In the genomic region with DNA sequence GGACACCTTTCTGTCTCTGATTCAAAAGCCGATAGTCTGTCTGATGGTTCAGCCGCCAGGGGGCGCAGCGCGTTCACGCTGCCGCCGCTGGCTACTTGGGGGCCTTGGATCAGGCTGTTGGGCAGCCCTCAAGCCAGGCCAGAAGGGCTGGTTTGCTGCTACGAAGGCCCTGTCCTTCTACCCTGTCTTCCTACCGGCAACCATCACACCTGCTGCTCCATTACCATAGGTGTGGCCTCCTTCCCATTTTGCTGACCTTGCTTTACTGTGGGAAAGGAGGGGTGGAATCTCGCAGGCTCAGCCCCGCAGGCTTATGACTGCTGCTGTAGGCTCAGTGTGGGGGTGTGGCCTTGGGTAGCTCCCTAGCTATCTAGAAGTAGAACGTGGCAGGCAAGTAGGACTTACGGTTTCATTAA, we compare ENCODE assay signal across 8 mouse cellular contexts. TPM values are rescaled to one million over a fixed set of nuclear protein-coding genes. Genes with fewer than 3 reads are reported as not detected.
A peak's percentile ranks its signal among the peaks of the same experiment; 100 is the strongest.
DNase-seq lines count a peak whose midpoint lies in the region; ATAC-seq and TF ChIP-seq lines count a peak whose summit lies in the region.

No protein-coding gene starts in this region.

- peak; percentile 79 for DNase-seq in 3134 (ENCODE audit: extremely low read depth, insufficient read length, low spot score)
- DNase-seq in T-cell, adult 2 months (ENCODE audit: low spot score): peak; percentile 53
- peak; percentile 87 to 92 for DNase-seq in cerebellum, postnatal 25 days
- peak; percentile 84 for DNase-seq in gastrocnemius, adult 2 months
- peak; percentile 61 for DNase-seq in limb, embryonic 14.5 days (ENCODE audit: low spot score)
- peak; percentile 74 for DNase-seq in midbrain, postnatal 0 days (ENCODE audit: low spot score)

- WGBS in hindbrain, embryonic 16.5 days: 10% methylated on average over 14 of the region's 14 CpGs
- WGBS in limb, embryonic 14.5 days: 12% methylated on average over 14 of the region's 14 CpGs
- WGBS in midbrain, postnatal 0 days: 17% methylated on average over 14 of the region's 14 CpGs
- 8% methylated on average over 14 of the region's 14 CpGs for WGBS in stomach, embryonic 16.5 days

- peaks cover 9% of the 10 kb centered on the region for H3K27me3 ChIP-seq in hindbrain, embryonic 16.5 days (replicated peaks; ENCODE audit: control insufficient read depth, insufficient read depth, low read length)
- peaks cover 22% of the 10 kb centered on the region for H3K27me3 ChIP-seq in limb, embryonic 14.5 days (ENCODE audit: control insufficient read depth, insufficient read depth, low read length)
- peaks cover 13% of the 10 kb centered on the region for H3K27me3 ChIP-seq in midbrain, postnatal 0 days (ENCODE audit: insufficient read depth, low read length)
- peaks cover 17% of the 10 kb centered on the region for H3K27me3 ChIP-seq in stomach, embryonic 16.5 days (ENCODE audit: control insufficient read depth, insufficient read depth, low read length)

- H3K4me2 ChIP-seq in hindbrain, embryonic 16.5 days (ENCODE audit: low read length): peak overlapping the region; percentile 27
- peak overlapping the region; percentile 26; the same call in 1 of the 2 replicates for H3K4me2 ChIP-seq in limb, embryonic 14.5 days (replicated peaks; ENCODE audit: low read depth, low read length, severe bottlenecking)
- H3K4me2 ChIP-seq in midbrain, postnatal 0 days (ENCODE audit: low read depth, low read length, poor library complexity, severe bottlenecking): no peak overlapping the region
- H3K4me2 ChIP-seq in stomach, embryonic 16.5 days (ENCODE audit: low read depth, low read length): 0 out of 2 replicates have a peak overlapping the region, but pooled peaks have one; percentile 22

- H3K9ac ChIP-seq in hindbrain, embryonic 16.5 days (ENCODE audit: low read depth, low read length): 0 out of 2 replicates have a peak overlapping the region, but pooled peaks have one; percentile 14
- 0 out of 2 replicates have a peak overlapping the region, but pooled peaks have one; percentile 12 for H3K9ac ChIP-seq in limb, embryonic 14.5 days (ENCODE audit: low read depth, low read length, severe bottlenecking)
- no peak overlapping the region for H3K9ac ChIP-seq in midbrain, postnatal 0 days (replicated peaks; ENCODE audit: low read length, poor library complexity, severe bottlenecking)
- peak overlapping the region; percentile 22; the same call in 1 of the 2 replicates for H3K9ac ChIP-seq in stomach, embryonic 16.5 days (ENCODE audit: low read length)

- H3K4me1 ChIP-seq in hindbrain, embryonic 16.5 days (ENCODE audit: control insufficient read depth, insufficient read depth, low read depth, low read length): peaks cover 10% of the 10 kb centered on the region
- H3K4me1 ChIP-seq in limb, embryonic 14.5 days (ENCODE audit: control insufficient read depth, insufficient read depth, low read length): peaks cover 18% of the 10 kb centered on the region
- no peaks in the 10 kb centered on the region; the same call in 1 of the 2 replicates for H3K4me1 ChIP-seq in midbrain, postnatal 0 days (ENCODE audit: insufficient read depth, low read length)
- H3K4me1 ChIP-seq in stomach, embryonic 16.5 days (ENCODE audit: control insufficient read depth, insufficient read depth, low read length): peaks cover 14% of the 10 kb centered on the region; the same call in 1 of the 2 replicates

- intact Hi-C loops in gastrocnemius, adult 2 months (cut with DNase I): loop anchor here (2.0 to 5.0 kb wide), 3 partner anchors 33 to 111 kb away; no protein-coding TSS in a partner anchor

- no peaks in the 10 kb centered on the region for H3K9me3 ChIP-seq in hindbrain, embryonic 16.5 days (ENCODE audit: control insufficient read depth, low read length)
- H3K9me3 ChIP-seq in limb, embryonic 14.5 days (ENCODE audit: control insufficient read depth, low read length): no peaks in the 10 kb centered on the region
- no peaks in the 10 kb centered on the region for H3K9me3 ChIP-seq in midbrain, postnatal 0 days (ENCODE audit: low read length)
- H3K9me3 ChIP-seq in stomach, embryonic 16.5 days (replicated peaks; ENCODE audit: control insufficient read depth, low read length): no peaks in the 10 kb centered on the region

- H3K4me3 ChIP-seq in gastrocnemius, adult 2 months: peak overlapping the region; percentile 37; the same call in 1 of the 2 replicates
- no peak overlapping the region for H3K4me3 ChIP-seq in hindbrain, embryonic 16.5 days (ENCODE audit: low read length)
- H3K4me3 ChIP-seq in limb, embryonic 14.5 days (replicated peaks; ENCODE audit: low read length): no peak overlapping the region
- no peak overlapping the region for H3K4me3 ChIP-seq in midbrain, postnatal 0 days (ENCODE audit: low read depth, low read length)
- H3K4me3 ChIP-seq in stomach, embryonic 16.5 days (replicated peaks; ENCODE audit: low read length): no peak overlapping the region

- no peak for TF ChIP-seq POLR2A in limb, embryonic 14.5 days (IDR thresholded peaks at IDR 0.05; ENCODE audit: borderline replicate concordance, extremely low read depth, insufficient read depth, insufficient read length)

- TF ChIP-seq CTCF in gastrocnemius, adult 2 months (IDR thresholded peaks at IDR 0.05): peak; percentile 95
- TF ChIP-seq CTCF in midbrain, postnatal 0 days (IDR thresholded peaks at IDR 0.05): peak; percentile 78

- ATAC-seq in hindbrain, embryonic 16.5 days: no peak
- no peak for ATAC-seq in limb, embryonic 14.5 days (ENCODE audit: low FRiP score, low read depth)
- ATAC-seq in midbrain, postnatal 0 days (ENCODE audit: low FRiP score): no peak
- peak; percentile 44; the same call in 1 of the 2 replicates for ATAC-seq in stomach, embryonic 16.5 days (ENCODE audit: insufficient read depth, low FRiP score)

- H3K36me3 ChIP-seq in hindbrain, embryonic 16.5 days (ENCODE audit: control insufficient read depth, insufficient read depth, low read length): no peaks in the 10 kb centered on the region
- H3K36me3 ChIP-seq in limb, embryonic 14.5 days (ENCODE audit: control insufficient read depth, insufficient read depth, low read length): peaks cover 14% of the 10 kb centered on the region; the same call in 1 of the 2 replicates
- H3K36me3 ChIP-seq in midbrain, postnatal 0 days (ENCODE audit: insufficient read depth, low read length): 0 out of 2 replicates have a peak, but pooled peaks cover 6% of the 10 kb centered on the region
- no peaks in the 10 kb centered on the region; the same call in 1 of the 2 replicates for H3K36me3 ChIP-seq in stomach, embryonic 16.5 days (ENCODE audit: control insufficient read depth, insufficient read depth, low read length)

- H3K27ac ChIP-seq in gastrocnemius, adult 2 months: peak overlapping the region; percentile 12; the same call in 1 of the 2 replicates
- H3K27ac ChIP-seq in hindbrain, embryonic 16.5 days (ENCODE audit: low read depth, low read length): no peak overlapping the region
- no peak overlapping the region for H3K27ac ChIP-seq in limb, embryonic 14.5 days (replicated peaks; ENCODE audit: low read depth, low read length)
- H3K27ac ChIP-seq in midbrain, postnatal 0 days (ENCODE audit: low read depth, low read length): no peak overlapping the region
- no peak overlapping the region; the same call in 1 of the 2 replicates for H3K27ac ChIP-seq in stomach, embryonic 16.5 days (ENCODE audit: low read length)

RNA-seq across cellular contexts. Expression of a gene that starts 3.8 kb away (rescaled TPM):
- total RNA-seq in gastrocnemius, adult 2 months (2021): not detected
- polyA plus RNA-seq in hindbrain, embryonic 16.5 days (2015; fragmentation: Nextera tagmentation; extraction: Ambion mirVana): 0.14 TPM in 1 of 2 replicates, not detected in the other
- polyA plus RNA-seq in limb, embryonic 14.5 days (2012; rRNA removed): 0.39 and 0.49 TPM in 2 replicates
- polyA plus RNA-seq in limb, embryonic 14.5 days (2014; fragmentation: Nextera tagmentation; extraction: Ambion mirVana): not detected in 2 replicates
- 3.3 and 3.9 TPM in 2 replicates for total RNA-seq in midbrain, postnatal 0 days (2014; rRNA removed)
- 0.25 and 0.32 TPM in 2 replicates for polyA plus RNA-seq in midbrain, postnatal 0 days (2015; fragmentation: Nextera tagmentation; extraction: Ambion mirVana)
- polyA plus RNA-seq in stomach, embryonic 16.5 days (2015; fragmentation: Nextera tagmentation; extraction: Ambion mirVana): 0.26 and 0.43 TPM in 2 replicates

RNA-seq across cellular contexts. Expression of a gene that starts 9.7 kb away (rescaled TPM):
- total RNA-seq in gastrocnemius, adult 2 months (2021): 10 to 100 TPM; 71.8 to 76.8 TPM
- 200 and 206 TPM in 2 replicates for polyA plus RNA-seq in hindbrain, embryonic 16.5 days (2015; fragmentation: Nextera tagmentation; extraction: Ambion mirVana)
- polyA plus RNA-seq in limb, embryonic 14.5 days (2012; rRNA removed): 390 and 433 TPM in 2 replicates
- 250 and 278 TPM in 2 replicates for polyA plus RNA-seq in limb, embryonic 14.5 days (2014; fragmentation: Nextera tagmentation; extraction: Ambion mirVana)
- total RNA-seq in midbrain, postnatal 0 days (2014; rRNA removed): 132 and 136 TPM in 2 replicates
- 135 and 144 TPM in 2 replicates for polyA plus RNA-seq in midbrain, postnatal 0 days (2015; fragmentation: Nextera tagmentation; extraction: Ambion mirVana)
- polyA plus RNA-seq in stomach, embryonic 16.5 days (2015; fragmentation: Nextera tagmentation; extraction: Ambion mirVana): 479 and 551 TPM in 2 replicates

RNA-seq across cellular contexts. Expression of a gene that starts 24.8 kb away (rescaled TPM):
- total RNA-seq in gastrocnemius, adult 2 months (2021): 1 to 10 TPM; 4.5 to 5.1 TPM
- polyA plus RNA-seq in hindbrain, embryonic 16.5 days (2015; fragmentation: Nextera tagmentation; extraction: Ambion mirVana): 50.0 and 54.0 TPM in 2 replicates
- 58.3 and 72.3 TPM in 2 replicates for polyA plus RNA-seq in limb, embryonic 14.5 days (2012; rRNA removed)
- 44.4 and 54.3 TPM in 2 replicates for polyA plus RNA-seq in limb, embryonic 14.5 days (2014; fragmentation: Nextera tagmentation; extraction: Ambion mirVana)
- 53.5 and 57.5 TPM in 2 replicates for total RNA-seq in midbrain, postnatal 0 days (2014; rRNA removed)
- polyA plus RNA-seq in midbrain, postnatal 0 days (2015; fragmentation: Nextera tagmentation; extraction: Ambion mirVana): 44.5 and 45.5 TPM in 2 replicates
- polyA plus RNA-seq in stomach, embryonic 16.5 days (2015; fragmentation: Nextera tagmentation; extraction: Ambion mirVana): 35.7 and 35.8 TPM in 2 replicates

RNA-seq across cellular contexts. Expression of a gene that starts 37.1 kb away (rescaled TPM):
- total RNA-seq in gastrocnemius, adult 2 months (2021): 10 to 100 TPM; 53.6 to 54.0 TPM
- polyA plus RNA-seq in hindbrain, embryonic 16.5 days (2015; fragmentation: Nextera tagmentation; extraction: Ambion mirVana): 174 and 177 TPM in 2 replicates
- polyA plus RNA-seq in limb, embryonic 14.5 days (2012; rRNA removed): 198 and 206 TPM in 2 replicates
- polyA plus RNA-seq in limb, embryonic 14.5 days (2014; fragmentation: Nextera tagmentation; extraction: Ambion mirVana): 214 and 219 TPM in 2 replicates
- total RNA-seq in midbrain, postnatal 0 days (2014; rRNA removed): 197 and 205 TPM in 2 replicates
- polyA plus RNA-seq in midbrain, postnatal 0 days (2015; fragmentation: Nextera tagmentation; extraction: Ambion mirVana): 160 and 168 TPM in 2 replicates
- polyA plus RNA-seq in stomach, embryonic 16.5 days (2015; fragmentation: Nextera tagmentation; extraction: Ambion mirVana): 208 and 211 TPM in 2 replicates
